Mouse (Mus musculus) embryo, embryonic 10.5 days (tissue): Measurements from ENCODE around the gene Ccdc51.

Experiments used
- DNase-seq: peaks from one replicate; pipeline ENCODE4 v3.0.0-alpha.2; 2015; ENCODE audit warnings: low spot score

The Ccdc51 gene

GRCm38 (mm10) chr9:109056916-109057315, 25.4 kb upstream of the Ccdc51 start:
- DNase-seq = no peak

GRCm38 (mm10) chr9:109057543-109057942, 24.8 kb upstream of the Ccdc51 start:
- DNase-seq = no peak

GRCm38 (mm10) chr9:109058006-109058765, 24.1 kb upstream of the Ccdc51 start:
- DNase-seq = no peak

GRCm38 (mm10) chr9:109059136-109059903, 23.0 kb upstream of the Ccdc51 start, which contains the start of gene Trex1:
Gene Trex1, minus strand, starts transcription at chr9:109059734.
- peak; percentile 86 for DNase-seq

- DNase-seq = no peak
Measured at GRCm38 (mm10) chr9:109060184-109060897, 22.0 kb upstream of the Ccdc51 start.

- no peak for DNase-seq
Measured at GRCm38 (mm10) chr9:109060898-109061295, 21.4 kb upstream of the Ccdc51 start.

- no peak for DNase-seq
Measured at GRCm38 (mm10) chr9:109068095-109068735, 14.1 kb upstream of the Ccdc51 start.

- DNase-seq = peak; percentile 94
Measured at GRCm38 (mm10) chr9:109073661-109074573, 8.4 kb upstream of the Ccdc51 start, which contains the start of gene Atrip. Gene Atrip, minus strand, starts transcription at chr9:109074124.

GRCm38 (mm10) chr9:109080516-109080915, 1.8 kb upstream of the Ccdc51 start:
- DNase-seq = no peak

- peak; percentile 11 for DNase-seq
Measured at GRCm38 (mm10) chr9:109081749-109082123, 557 bp upstream of the Ccdc51 start.

GRCm38 (mm10) chr9:109084922-109085321, 2.6 kb downstream of the Ccdc51 start:
- DNase-seq = peak; percentile 75

GRCm38 (mm10) chr9:109087987-109088386, 5.7 kb downstream of the Ccdc51 start:
- peak; percentile 76 for DNase-seq

GRCm38 (mm10) chr9:109090446-109090845, 8.2 kb downstream of the Ccdc51 start:
- DNase-seq = no peak

GRCm38 (mm10) chr9:109091802-109092201, 9.5 kb downstream of the Ccdc51 start:
- no peak for DNase-seq

- peak; percentile 39 for DNase-seq
Measured at GRCm38 (mm10) chr9:109092799-109093198, 10.5 kb downstream of the Ccdc51 start.

- DNase-seq = peak; percentile 11
Measured at GRCm38 (mm10) chr9:109093786-109094552, 11.7 kb downstream of the Ccdc51 start.

GRCm38 (mm10) chr9:109094553-109095136, 12.4 kb downstream of the Ccdc51 start:
- peak; percentile 77 for DNase-seq

- peak; percentile 84 for DNase-seq
Measured at GRCm38 (mm10) chr9:109095137-109095982, 13.1 kb downstream of the Ccdc51 start, which contains the start of gene Plxnb1. Gene Plxnb1, plus strand, starts transcription at chr9:109095389.

GRCm38 (mm10) chr9:109096251-109096661, 14.0 kb downstream of the Ccdc51 start:
- DNase-seq = no peak
